Mouse (Mus musculus) neural tube, embryonic 13.5 days (tissue): ENCODE measurements at regions not wholly inside any gene's neighbourhood (a gene's known extent, or its start where the extent isn't known, plus 50 kb on each side); places are given as distances from the start of the nearest gene placed in this dataset.

Experiments
- ATAC-seq: fragments of 200-750 bp; cut with Nextera tagmentation; 2 replicates; pipeline ENCODE4 v1.8.0; 2017; ENCODE audit warnings: low read depth, mild to moderate bottlenecking, moderate TSS enrichment, moderate library complexity
- H3K27ac ChIP-seq: fragments of 300-500 bp; sonication (generic); replicated peaks from 2 replicates; pipeline ENCODE4 v1.5.1; 2015; ENCODE audit warnings: moderate library complexity, mild to moderate bottlenecking, inconsistent platforms
- H3K27me3 ChIP-seq: fragments of 300-500 bp; sonication (generic); 2 replicates; pipeline ENCODE4 v1.6.1; 2015; ENCODE audit warnings: mild to moderate bottlenecking, inconsistent platforms
- H3K36me3 ChIP-seq: fragments of 300-500 bp; sonication (generic); 2 replicates; pipeline ENCODE4 v1.6.1; 2015; ENCODE audit warnings: mild to moderate bottlenecking, inconsistent platforms
- H3K4me1 ChIP-seq: fragments of 300-500 bp; sonication (generic); replicated peaks from 2 replicates; pipeline ENCODE4 v1.6.1; 2015; ENCODE audit warnings: inconsistent platforms
- H3K4me2 ChIP-seq: fragments of 300-500 bp; sonication (generic); 2 replicates; pipeline ENCODE4 v1.6.1; 2015; ENCODE audit warnings: inconsistent platforms, mild to moderate bottlenecking, moderate library complexity
- H3K4me3 ChIP-seq: fragments of 300-500 bp; sonication (generic); 2 replicates; pipeline ENCODE4 v1.5.1; 2015; ENCODE audit warnings: mild to moderate bottlenecking, inconsistent platforms
- H3K9ac ChIP-seq: fragments of 300-500 bp; sonication (generic); 2 replicates; pipeline ENCODE4 v1.6.1; 2015; ENCODE audit warnings: moderate library complexity, mild to moderate bottlenecking, inconsistent platforms
- H3K9me3 ChIP-seq: fragments of 300-500 bp; sonication (generic); 2 replicates; pipeline ENCODE4 v1.6.1; 2016; ENCODE audit warnings: inconsistent platforms
- WGBS: fragments of 180-500 bp; shearing (Covaris S2); methylation state at CpG from one replicate; pipeline ENCODE4 v1.1.7; 2015; 5-methylcytosine and 5-hydroxymethylcytosine counted together

DNA sequence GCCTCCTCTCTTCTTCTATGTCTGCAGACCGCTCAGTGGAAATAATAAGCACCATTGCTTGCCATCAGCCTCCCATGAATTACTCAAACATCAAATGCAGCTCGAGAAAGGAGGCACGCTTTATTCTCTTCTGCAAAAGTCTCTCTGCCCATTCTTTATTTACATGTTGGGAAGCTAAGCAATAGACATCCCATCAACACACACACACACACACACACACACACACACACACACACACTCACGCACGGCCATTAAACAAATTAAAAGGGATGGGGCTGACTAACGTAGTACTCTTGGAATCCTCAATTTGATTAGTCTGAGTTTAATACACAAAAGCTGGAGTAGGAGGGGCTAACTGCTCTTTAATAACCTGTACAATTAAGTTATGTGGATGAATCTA, 167.7 kb downstream of the Ascl1 start:
- no peak for ATAC-seq
- Histone ChIP-seq H3K4me1 (peaks cover 15% of the 10 kb centered on the region), H3K9ac (no peak overlapping the region), H3K27ac (no peak overlapping the region), H3K27me3 (no peaks in the 10 kb centered on the region), H3K4me3 (no peak overlapping the region), H3K9me3 (no peaks in the 10 kb centered on the region), H3K4me2 (peak overlapping the region; percentile 20; the same call in 1 of the 2 replicates), H3K36me3 (no peaks in the 10 kb centered on the region)
- WGBS, result 30% methylated on average over 6 of the region's 6 CpGs

DNA sequence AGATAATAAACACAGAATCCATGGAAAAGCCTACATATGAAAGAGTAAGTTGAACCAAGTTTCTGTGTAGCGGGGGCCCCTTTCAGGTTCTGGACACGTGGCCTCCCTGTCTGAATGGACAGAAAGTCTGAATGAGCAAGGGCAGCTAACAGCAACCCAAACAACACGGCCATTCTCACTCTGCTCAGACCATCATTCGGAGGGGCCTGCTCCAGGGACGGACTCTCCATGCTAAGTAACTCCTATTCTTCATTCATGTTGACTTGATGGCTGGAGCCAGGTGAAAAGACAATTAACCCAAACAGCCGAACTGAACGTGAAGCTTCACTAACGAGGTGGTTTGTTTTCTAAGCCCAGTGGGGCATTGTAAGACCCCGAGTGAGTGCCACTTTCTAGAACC, 168.3 kb downstream of the Ascl1 start:
- no peak for ATAC-seq
- no peaks in the 10 kb centered on the region for H3K9me3 ChIP-seq
- H3K36me3 ChIP-seq, result no peaks in the 10 kb centered on the region
- H3K4me2 ChIP-seq, result peak overlapping the region; percentile 20; the same call in 1 of the 2 replicates
- no peak overlapping the region for H3K27ac ChIP-seq
- no peaks in the 10 kb centered on the region for H3K27me3 ChIP-seq
- no peak overlapping the region for H3K9ac ChIP-seq
- 37% methylated on average over 9 of the region's 9 CpGs for WGBS
- H3K4me3 ChIP-seq, result no peak overlapping the region
- peaks cover 15% of the 10 kb centered on the region for H3K4me1 ChIP-seq

DNA sequence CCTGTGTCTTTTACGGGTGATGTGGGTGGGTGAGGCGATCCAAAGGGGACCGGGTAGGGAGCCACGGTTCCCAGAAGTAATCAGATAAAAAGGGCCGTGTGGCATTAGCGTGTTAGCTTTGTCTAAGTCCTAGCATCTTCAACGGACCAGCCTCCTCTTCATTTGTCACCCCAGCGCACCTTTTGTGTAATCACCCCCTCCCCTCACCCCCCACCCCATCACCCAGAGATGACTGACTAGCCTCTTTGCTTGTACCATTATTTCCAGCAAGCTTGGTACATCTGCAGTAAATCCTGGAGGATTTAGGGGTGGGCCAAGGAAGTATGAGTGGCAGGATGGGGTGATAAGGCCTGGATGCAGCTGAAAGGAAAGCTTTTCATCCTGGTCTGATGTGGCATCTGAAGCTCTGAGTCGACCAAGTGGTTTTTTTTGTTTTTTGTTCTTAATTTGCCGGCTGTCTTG, 183.8 kb downstream of the Ascl1 start:
- no peaks in the 10 kb centered on the region for H3K36me3 ChIP-seq
- H3K27me3 ChIP-seq, result no peaks in the 10 kb centered on the region
- H3K27ac ChIP-seq, result no peak overlapping the region
- no peak overlapping the region for H3K4me3 ChIP-seq
- 0 out of 2 replicates have a peak overlapping the region, but pooled peaks have one; percentile 18 for H3K4me2 ChIP-seq
- H3K9me3 ChIP-seq, result peaks cover 23% of the 10 kb centered on the region; the same call in 1 of the 2 replicates
- peaks cover 4% of the 10 kb centered on the region; the same call in 1 of the 2 replicates for H3K4me1 ChIP-seq
- no peak for ATAC-seq
- no peak overlapping the region for H3K9ac ChIP-seq
- 49% methylated on average over 10 of the region's 10 CpGs for WGBS

DNA sequence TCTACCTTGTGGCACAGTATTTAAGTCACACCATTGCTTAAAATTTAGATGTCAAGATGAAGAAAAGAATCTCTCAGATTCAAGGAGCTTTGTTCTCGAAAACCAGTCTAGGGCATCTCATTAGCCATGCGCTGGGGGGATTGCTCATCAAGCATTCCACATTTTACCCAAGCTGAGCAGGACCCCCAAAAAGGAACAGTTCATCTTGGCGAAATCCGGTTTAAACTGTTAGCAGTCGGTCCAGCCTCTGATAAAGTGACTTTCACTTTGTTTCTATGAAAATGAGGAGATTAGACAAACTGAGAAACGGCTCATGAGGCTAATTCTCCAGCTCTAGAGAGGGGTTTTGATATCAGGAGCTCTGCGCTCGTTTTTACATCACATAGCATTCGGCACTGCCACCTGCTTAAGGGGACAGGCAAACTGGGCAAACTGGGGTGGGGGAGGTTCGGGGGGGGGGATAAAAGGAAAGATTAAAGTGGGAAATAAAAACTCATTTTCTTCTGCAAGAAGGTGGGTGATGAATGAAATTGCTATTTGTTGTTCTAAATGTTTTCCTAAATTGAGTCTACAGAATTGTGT, 184.6 kb downstream of the Ascl1 start:
- Histone ChIP-seq H3K27ac (no peak overlapping the region), H3K4me3 (no peak overlapping the region), H3K9me3 (peaks cover 17% of the 10 kb centered on the region; the same call in 1 of the 2 replicates), H3K9ac (no peak overlapping the region), H3K27me3 (no peaks in the 10 kb centered on the region), H3K4me1 (peaks cover 4% of the 10 kb centered on the region; the same call in 1 of the 2 replicates), H3K4me2 (no peak overlapping the region), H3K36me3 (no peaks in the 10 kb centered on the region)
- 70% methylated on average over 10 of the region's 10 CpGs for WGBS
- no peak for ATAC-seq

DNA sequence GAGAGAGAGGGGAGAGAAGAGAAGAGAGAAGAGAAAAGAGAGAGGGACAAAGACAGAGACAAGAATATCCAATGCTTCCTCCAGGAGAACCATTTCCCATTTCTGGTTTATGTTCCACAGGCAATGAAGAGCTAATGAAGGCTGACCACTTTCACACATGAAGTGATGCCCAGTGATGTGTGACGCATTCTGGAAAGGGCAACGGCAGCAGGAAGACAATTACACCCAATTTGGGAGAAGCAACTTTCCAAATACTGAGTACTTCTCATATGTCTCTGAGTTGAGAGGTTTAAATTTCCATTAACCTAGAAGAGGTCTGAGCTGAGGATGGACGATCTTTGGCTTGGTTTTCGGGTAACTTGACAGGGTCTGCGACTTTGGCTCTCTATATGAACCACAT, 196.3 kb downstream of the Ascl1 start:
- H3K4me1 ChIP-seq, result no peaks in the 10 kb centered on the region
- H3K4me3 ChIP-seq, result no peak overlapping the region
- no peaks in the 10 kb centered on the region for H3K36me3 ChIP-seq
- no peaks in the 10 kb centered on the region for H3K9me3 ChIP-seq
- no peak overlapping the region for H3K27ac ChIP-seq
- H3K27me3 ChIP-seq, result no peaks in the 10 kb centered on the region
- no peak for ATAC-seq
- WGBS, result 73% methylated on average over 5 of the region's 5 CpGs
- no peak overlapping the region for H3K4me2 ChIP-seq
- no peak overlapping the region for H3K9ac ChIP-seq

DNA sequence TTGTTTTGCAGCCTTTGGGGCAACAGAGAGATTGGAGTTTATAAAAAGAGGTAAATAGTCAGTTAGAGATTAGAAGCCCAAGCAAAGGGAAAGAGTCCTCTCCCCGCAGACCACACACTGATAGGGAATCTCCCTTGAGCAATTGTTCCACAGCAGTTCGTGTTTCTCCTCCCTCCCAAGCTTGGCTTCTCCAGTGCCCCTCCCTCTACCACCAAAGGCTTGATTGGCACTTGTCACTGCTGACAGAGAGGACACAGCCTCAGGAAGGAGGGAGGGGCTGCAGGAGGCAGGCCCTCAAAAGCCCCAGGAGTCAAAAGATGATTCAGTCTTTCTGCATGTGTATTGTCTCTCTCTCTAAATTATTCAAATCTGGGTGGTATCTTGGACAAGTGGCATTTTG, 200.1 kb downstream of the Ascl1 start:
- H3K4me1 ChIP-seq, result no peaks in the 10 kb centered on the region
- no peak for ATAC-seq
- H3K36me3 ChIP-seq, result no peaks in the 10 kb centered on the region
- H3K4me2 ChIP-seq, result no peak overlapping the region
- H3K27me3 ChIP-seq, result no peaks in the 10 kb centered on the region
- no peaks in the 10 kb centered on the region for H3K9me3 ChIP-seq
- no peak overlapping the region for H3K27ac ChIP-seq
- H3K9ac ChIP-seq, result no peak overlapping the region
- 29% methylated on average over 2 of the region's 2 CpGs for WGBS
- no peak overlapping the region for H3K4me3 ChIP-seq

DNA sequence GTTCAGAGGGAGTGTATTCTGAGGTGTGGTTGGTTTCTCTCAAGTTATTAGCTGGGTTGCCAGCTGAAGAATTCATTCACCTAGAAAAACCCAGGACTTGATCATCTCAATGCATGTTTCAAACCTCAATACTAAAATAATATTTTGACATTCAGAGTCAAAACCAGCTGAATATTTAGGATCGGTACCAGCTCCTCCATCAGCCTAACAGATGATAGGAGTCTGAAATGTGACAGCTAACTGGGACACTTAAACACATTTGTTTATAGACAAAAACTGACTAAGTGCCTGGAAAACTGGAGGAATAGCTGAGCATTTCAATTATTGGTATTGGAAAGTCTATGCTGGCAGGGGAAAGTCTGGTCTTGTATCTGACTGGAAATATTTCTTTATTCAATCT, 206.6 kb downstream of the Ascl1 start:
- ATAC-seq, result no peak
- Histone ChIP-seq H3K4me2 (no peak overlapping the region), H3K4me1 (no peaks in the 10 kb centered on the region), H3K9ac (no peak overlapping the region), H3K9me3 (no peaks in the 10 kb centered on the region), H3K27ac (no peak overlapping the region), H3K36me3 (no peaks in the 10 kb centered on the region), H3K27me3 (no peaks in the 10 kb centered on the region), H3K4me3 (no peak overlapping the region)
- whole genome bisulfite sequencing, result 98% methylated on average over 1 of the region's 1 CpGs

DNA sequence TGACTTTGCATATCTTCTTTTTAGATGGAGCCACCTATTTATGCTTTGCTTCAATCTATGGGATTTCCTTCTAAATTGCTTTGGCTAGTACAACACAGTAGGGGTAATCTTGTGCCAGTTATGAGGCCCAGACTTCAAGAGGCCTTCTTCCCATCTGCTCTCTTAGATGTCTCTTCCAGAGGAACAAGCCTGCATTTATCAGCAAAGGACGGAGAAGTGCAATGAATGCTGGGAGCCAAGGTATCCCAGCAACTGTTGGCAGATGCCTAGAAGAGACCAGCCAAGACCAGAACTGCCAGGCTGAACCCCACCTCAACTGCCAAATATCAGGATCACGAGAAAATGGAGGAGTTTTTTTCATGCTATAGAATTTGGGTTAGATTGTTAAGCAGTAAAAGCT, 209.2 kb downstream of the Ascl1 start:
- Histone ChIP-seq H3K36me3 (no peaks in the 10 kb centered on the region), H3K9ac (no peak overlapping the region), H3K27me3 (no peaks in the 10 kb centered on the region), H3K9me3 (no peaks in the 10 kb centered on the region), H3K4me2 (no peak overlapping the region), H3K4me1 (no peaks in the 10 kb centered on the region), H3K27ac (no peak overlapping the region), H3K4me3 (no peak overlapping the region)
- ATAC-seq, result no peak
- 84% methylated on average over 2 of the region's 2 CpGs for WGBS
